Mouse (Mus musculus) right cerebral cortex, postnatal 10 days (tissue): ENCODE results near the gene Mesp1.

Source experiments
- DNase-seq, 2 experiments: peaks; one replicate each; pipeline ENCODE4 v3.0.0; 2021; ENCODE audit warnings: low spot score in 2 of 2

Gene Mesp1

DNA sequence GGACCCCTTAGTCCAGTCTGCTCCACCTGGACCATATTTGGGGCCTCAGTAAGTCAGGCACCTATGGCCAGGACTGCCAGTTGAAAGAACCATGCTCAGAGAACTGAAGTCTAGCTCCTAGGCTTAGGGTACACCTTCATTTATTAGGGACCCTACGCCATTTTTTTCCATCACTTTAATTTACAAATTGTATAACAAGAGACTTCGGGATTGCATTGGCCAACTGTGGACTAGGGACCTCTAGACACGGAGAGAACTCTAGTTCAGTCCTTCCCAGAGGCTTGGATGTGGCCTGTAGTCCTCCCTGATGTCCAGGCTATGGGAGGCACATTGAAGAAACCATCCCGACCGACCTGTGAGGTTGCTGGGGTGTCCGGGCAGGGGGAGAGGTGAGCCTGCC is at the start of gene Mesp1:
TSS of gene Mesp1 (minus strand) at position 101 of the 400 bp plus-strand sequence.
- no peak for DNase-seq

DNA sequence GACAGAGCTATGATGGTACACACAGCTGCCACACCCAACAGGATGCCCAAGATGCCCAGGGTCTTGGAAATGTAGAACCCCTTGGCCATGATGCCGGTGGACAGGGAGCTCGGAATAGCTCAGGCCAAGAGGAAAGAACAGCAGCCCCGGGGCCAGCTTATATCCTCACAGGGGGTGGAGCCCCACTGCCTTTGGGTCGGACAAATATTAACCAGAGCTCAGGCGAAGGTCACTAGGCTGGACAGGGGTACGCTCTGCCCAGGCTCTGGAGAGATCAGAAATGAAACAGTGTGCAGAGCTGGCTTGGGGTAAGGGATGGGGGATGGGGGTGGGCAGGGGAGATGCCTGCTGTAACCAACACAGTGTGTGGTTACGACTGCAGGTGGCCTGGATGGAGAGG is 48.6 kb upstream of the Mesp1 start:
- DNase-seq: no peak

DNA sequence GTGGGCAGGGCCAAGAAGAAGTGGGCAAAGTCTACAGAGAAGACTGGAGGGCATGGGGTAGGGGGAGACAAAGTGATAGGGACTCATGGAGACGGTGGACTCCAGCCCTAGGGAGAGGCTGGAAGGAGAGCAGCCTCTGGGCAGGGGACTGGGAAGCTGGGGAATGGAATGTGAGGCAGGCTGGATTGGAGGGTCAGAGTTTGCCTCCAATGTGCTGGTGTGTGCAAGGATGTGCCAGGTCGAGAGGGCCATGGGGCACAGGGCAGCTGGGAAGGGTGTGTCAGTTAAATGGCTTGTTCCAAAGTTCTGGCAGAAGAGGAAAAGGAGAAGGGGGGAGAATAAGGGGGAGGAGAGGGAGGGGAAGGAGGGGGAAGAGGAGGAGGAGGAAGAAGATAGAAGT is 43.7 kb upstream of the Mesp1 start:
- DNase-seq: no peak

GRCm38 (mm10) chr7:79835196-79835595 is 41.6 kb upstream of the Mesp1 start:
- no peak for DNase-seq

DNA sequence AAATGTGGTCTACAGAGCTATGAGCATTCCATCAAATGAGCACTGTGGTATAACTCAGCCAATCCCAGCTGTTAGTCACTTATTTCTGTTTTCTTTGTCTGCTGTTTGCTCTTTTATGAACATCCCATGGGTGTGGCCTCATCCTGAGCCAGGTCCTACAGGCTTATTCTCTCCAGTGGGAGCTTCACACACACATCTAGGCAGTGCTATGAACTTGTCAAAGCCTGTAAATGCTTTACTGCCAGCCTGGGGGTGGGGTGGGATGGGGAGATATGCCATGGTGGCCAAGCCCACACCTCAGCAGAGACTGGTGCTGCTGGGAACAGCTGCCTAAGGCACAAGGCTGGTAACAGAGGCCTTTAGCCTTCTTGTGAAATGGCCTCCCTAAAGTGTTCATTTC is 39.4 kb upstream of the Mesp1 start:
- no peak for DNase-seq

DNA sequence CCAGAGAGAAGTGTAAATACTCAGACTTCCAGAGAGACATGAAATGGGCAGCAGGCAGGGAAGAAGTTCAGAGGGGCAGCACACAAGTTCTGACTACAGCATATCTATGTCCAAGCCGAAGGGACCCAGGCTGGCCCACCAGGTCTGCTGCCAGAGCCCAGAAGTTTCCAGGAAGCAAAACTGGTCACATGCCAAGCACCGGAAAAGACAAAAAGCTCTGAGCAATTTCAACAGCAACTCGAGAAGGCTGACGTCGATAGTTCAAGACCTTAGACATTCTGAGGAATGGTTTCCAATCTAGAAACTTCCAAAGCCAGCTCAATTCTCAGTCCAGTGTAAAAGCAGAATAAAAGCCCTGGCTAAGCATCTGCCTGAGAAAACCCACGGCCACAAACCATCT is 38.0 kb upstream of the Mesp1 start:
- DNase-seq: no peak

DNA sequence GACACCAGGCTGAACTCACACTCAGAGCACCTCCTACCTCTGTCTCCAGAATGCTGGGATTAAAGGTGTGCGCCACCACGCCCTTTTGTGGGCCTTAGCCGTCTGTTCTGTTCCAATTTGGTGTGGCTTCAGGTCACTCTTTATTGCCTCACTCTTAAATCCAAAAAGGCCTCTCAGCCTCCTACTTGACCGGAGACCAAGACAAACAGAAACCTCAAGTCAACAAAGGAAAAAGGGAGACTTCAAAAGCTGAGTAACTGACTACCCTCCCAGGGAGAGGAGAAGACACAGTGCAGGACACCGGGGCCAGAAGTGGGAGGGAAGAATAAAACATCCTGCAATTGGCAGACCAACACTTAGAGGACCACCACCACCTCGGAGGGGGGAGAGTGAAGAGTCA is 37.6 kb upstream of the Mesp1 start:
- DNase-seq: no peak

GRCm38 (mm10) chr7:79828341-79828740 is 34.8 kb upstream of the Mesp1 start:
- DNase-seq: no peak

DNA sequence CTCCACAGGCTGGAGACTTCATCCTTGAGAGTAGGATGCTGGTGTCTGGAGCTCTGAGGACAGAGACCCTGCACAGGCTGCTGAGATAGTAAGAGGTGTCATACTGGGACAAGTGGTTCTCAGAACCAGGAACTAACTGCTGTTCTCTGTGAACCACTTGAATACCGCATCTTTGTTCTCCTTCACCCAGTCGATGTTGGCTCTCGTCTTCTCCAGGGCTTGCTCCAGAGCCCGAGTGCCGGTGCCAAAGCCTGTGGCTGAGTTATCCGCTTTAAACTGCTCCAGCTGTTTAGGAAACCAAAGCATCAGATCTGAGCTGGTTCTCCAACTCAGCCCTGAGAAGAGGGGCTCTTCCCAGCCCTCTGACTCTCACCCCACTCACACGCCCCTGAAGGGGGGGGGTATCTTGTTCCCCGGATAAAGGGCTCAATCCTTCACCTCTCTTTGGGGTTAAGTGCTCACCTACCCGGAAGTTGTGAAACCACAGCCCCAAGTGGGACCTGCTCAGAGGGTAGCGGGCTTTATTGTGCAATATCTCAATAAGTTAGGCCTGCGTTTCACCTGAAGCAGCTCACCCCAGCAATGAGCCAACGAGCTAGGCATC is 28.6 kb upstream of the Mesp1 start:
- DNase-seq: no peak

DNA sequence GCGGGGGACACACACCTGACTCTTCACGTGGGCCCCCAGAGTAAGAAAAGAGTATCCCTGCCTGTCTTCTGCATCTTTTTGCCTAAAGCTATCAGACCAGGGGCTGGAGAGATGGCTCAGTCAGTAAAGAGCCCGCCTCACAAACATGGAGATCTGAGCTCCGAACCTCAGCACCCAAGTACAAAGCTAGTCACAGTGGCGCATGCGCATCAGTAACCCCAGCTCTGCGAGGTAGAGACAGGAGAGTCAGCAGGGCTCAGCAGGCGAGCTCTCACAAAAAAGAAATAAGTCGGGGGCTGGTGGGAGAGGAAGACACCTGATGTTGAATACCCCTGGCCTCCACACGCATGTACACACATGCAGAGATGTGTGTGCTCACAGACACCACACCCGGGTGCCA is 26.4 kb upstream of the Mesp1 start:
- no peak for DNase-seq

- no peak for DNase-seq
These were observed 25.9 kb upstream of the Mesp1 start for GRCm38 (mm10) chr7:79819515-79819914.

DNA sequence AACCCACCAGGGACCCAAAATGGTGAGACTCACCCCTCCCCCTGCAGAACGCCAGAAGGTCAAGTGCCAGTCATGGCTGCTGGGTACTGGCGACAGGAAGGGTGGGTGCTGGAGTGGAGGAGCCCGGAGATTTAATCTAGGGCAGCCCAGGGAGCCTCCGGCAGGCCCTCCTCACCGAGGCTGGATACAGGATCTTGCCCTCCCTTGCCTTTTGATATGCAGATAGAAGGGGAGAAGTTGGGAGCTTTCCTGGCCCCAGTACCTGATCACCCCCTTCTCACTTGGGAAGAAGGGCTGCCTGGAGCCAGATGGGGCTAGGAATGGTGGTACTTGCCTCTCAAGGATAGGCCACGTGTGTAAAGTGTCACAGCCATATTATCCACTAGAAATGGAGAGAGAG is 24.7 kb upstream of the Mesp1 start:
- DNase-seq: no peak

DNA sequence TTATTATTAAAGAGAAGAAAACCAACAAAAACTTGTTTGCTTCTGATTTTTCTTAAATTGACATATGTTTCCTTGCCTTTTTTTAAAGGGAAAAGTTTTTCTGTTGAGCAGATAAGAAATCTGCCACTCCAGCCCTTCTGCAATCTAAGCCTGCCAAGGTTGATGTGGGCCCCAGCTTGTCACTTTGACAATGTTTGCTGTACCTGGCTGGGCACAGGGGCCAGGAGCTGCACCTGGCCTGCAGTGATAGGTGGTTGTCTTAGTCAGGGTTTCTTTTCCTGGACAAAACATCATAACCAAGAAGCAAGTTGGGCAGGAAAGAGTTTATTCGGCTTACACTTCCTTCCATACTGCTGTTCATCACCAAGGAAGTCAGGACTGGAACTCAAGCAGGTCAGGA is 19.8 kb upstream of the Mesp1 start:
- DNase-seq: no peak

DNA sequence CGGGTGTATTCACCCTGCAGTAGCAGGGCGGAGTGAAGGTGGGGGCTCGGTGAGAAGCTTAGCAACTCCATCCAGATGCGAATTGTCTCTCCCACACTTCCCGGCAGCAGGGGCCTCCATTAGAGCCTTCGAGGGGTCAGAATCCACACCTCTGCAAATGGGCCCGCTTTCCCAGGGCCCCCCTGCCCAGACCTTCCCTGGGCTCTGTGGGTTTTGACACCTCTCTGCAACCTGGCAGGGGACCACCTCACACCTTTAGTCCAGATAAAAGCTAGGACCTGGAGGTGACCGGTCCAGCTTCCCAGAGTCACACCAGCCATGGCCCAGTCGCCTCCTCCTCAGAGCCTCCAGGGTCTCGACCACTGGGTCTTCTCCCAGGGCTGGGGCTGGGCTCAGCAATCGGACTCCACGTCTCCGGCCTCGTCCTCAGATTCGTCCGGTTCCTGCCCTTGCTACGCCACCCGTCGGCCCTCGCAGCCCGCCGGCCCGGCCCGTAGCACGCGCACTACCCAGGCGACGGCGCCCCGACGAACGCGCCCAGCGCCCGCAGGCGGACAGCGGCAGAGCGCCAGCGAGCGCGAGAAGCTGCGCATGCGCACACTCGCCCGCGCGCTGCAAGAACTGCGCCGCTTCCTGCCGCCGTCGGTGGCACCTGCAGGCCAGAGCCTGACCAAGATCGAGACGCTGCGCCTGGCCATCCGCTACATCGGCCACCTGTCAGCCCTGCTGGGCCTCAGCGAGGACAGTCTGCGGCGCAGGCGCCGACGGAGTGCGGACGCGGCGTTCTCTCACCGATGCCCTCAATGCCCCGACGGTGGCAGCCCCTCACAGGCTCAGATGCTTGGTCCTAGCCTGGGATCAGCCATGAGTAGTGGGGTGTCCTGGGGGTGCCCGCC is 17.3 kb upstream of the Mesp1 start, which contains the start of gene Mesp2:
TSS of gene Mesp2 (plus strand) at position 117 of the 896 bp plus-strand sequence.
- DNase-seq: peak; percentile 75 to 84

GRCm38 (mm10) chr7:79808561-79808960 is 15.0 kb upstream of the Mesp1 start:
- no peak for DNase-seq

- DNase-seq: no peak
These were observed 10.3 kb upstream of the Mesp1 start for GRCm38 (mm10) chr7:79803887-79804286.

DNA sequence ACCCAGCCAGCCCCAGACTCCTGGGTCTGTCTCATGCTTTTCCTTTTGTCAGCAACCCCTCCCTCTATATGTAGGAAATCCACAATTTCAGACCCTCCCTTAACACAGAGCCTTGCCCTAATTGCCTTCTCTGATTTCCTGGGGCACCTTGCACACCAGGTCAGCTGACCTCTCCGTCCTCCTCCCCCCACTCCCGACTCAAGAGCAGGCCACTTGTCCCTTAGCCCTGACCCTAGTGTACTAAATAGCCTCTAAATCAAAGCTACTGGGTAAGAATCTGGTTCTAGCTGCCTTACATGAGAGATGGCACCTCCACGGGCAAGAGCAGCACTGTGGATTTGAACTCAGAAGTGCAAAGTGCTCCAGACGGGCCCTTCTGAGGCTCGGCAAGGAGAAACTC is 8.4 kb upstream of the Mesp1 start:
- no peak for DNase-seq

GRCm38 (mm10) chr7:79801391-79801790 is 7.8 kb upstream of the Mesp1 start:
- no peak for DNase-seq

DNA sequence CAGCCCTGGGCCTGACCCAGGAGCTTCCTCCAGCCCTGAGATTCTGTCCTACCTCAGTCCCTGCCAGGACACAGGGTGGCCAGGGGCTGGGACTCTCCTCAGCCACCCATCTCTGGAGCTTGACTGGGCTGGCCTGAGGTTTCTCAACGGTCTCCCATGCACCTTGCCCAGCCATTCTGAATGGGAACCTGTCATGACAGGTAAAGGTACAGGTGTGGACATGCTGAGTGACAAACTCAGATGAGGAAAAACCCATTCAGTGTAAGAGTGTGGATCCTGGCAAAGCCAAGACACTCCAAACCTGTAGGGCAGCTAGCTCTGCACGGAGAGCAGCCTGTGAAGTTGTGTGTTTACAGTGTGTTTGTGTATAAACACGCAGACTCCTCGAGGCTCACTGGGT is 6.7 kb upstream of the Mesp1 start:
- no peak for DNase-seq

GRCm38 (mm10) chr7:79799506-79799905 is 5.9 kb upstream of the Mesp1 start:
- no peak for DNase-seq

DNA sequence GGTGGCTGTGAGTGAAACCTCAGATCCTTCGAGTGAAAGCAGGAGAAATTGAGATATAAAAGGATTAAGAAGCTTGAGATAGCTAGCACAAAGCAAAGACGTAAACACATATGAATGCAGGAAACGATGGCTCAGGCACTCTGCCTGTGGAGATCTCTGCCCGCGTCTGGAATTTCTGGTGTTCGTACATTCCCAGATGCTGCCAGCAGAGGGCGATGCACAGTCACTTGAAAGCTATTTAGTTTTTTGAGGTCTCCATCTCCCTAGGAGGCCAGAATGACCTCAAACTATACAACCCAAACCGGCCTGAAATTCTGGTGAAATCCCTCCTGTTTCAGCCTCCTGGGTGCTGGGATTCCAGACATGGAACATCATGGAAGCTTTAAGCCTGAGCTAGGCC is 5.5 kb upstream of the Mesp1 start:
- DNase-seq: peak; percentile 74 to 85

DNA sequence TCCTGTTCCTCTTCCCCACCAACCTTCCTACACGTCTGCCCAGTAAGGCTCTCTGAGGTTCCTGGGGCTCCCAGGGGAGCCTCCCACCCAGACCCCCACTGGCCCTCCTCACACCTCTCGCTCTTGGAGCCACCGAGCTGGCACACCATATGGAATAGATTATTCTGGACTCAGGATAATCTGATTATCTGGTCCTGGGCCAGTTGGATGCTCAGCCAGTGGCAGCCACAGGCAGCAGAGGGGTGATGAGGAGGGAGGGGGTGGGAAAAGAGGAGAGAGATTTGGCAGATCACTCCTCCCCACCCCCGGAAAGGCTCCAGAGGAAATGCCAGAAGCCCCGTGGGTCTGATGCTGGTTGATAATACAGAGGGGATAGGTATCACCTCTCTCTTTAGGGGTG is 5.0 kb upstream of the Mesp1 start:
- no peak for DNase-seq
